Comparison of ENCODE assay signal across 7 mouse cellular contexts in the genomic region with DNA sequence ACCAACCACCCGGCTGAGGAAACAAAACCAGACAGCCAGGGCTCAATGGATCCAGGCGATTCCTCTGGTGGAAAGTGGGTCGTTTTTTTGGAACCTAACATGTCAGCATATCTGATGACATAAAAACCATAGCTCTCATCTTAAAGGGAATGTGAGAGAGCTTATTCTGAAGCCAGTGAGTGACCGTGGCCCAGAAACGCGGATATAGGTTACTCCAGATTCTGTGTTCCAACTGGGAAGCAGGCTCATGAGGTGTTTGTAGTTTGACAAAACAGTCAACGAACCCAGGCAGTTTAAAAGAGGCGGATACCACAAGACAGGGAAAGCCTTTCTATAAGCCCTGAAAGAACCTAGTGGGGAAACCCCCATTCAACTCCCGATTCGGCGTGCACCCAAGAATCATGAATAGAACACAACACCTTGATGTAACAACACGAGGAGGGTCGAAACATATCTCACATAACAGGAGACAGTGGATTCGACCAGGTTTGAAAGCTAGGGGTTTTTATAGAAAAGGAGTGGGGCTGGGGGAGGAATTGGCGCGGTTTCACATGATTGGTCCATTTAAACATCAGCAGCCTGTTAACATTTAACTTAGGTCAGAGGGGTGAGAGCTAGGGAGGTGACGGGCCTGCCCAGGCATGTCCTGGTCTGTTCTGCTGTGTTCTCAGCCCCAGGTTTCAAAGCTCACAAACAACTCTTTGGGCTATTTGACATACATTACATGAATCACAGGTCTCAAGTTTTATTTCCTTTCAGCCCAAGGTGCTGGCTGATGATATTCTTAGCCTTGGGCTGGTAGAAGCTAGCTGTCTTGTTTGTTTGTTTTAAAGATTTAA.
A peak's percentile ranks its signal among the peaks of the same experiment; 100 is the strongest.
DNase-seq lines count a peak whose midpoint lies in the region; ATAC-seq and TF ChIP-seq lines count a peak whose summit lies in the region.
"Not testable (repeated sequence)": the region's sequence is repeated elsewhere in the genome, so short reads cannot be mapped to it uniquely, and the experiment has no call there.

No protein-coding gene starts in this region.

- 73% methylated on average over 17 of the region's 17 CpGs for WGBS in embryonic facial prominence, embryonic 10.5 days
- WGBS in kidney, embryonic 14.5 days, result 50% methylated on average over 17 of the region's 17 CpGs
- 65% methylated on average over 17 of the region's 17 CpGs for WGBS in limb, embryonic 12.5 days

- H3K79me2 ChIP-seq in CH12.LX (replicated peaks; ENCODE audit: control insufficient read depth, extremely low read depth, insufficient read depth, poor library complexity, severe bottlenecking), result not testable (repeated sequence)

- H3K27ac ChIP-seq in CH12.LX (ENCODE audit: insufficient read depth, low read depth) (peak overlapping the region; percentile 99), ES-E14 (ENCODE audit: insufficient read depth, low read depth, low read length, poor library complexity, severe bottlenecking) (peak overlapping the region; percentile 92)
- peak overlapping the region; percentile 74; the same call in 1 of the 2 replicates for H3K27ac ChIP-seq in embryonic facial prominence, embryonic 10.5 days (replicated peaks)
- peak overlapping the region; percentile 65; the same call in 1 of the 2 replicates for H3K27ac ChIP-seq in kidney, embryonic 14.5 days (ENCODE audit: low read depth, low read length)
- peak overlapping the region; percentile 57 for H3K27ac ChIP-seq in limb, embryonic 12.5 days

- not testable (repeated sequence) for ATAC-seq in kidney, embryonic 14.5 days (ENCODE audit: low FRiP score, low TSS enrichment); limb, embryonic 12.5 days (ENCODE audit: insufficient number of reproducible peaks, insufficient read depth, low FRiP score, low TSS enrichment, low read depth)

- peak; percentile 67 for DNase-seq in CH12.LX (ENCODE audit: extremely low read depth)
- DNase-seq in ES-E14 (ENCODE audit: low read depth, low spot score); embryonic facial prominence, embryonic 10.5 days (ENCODE audit: low spot score): not testable (repeated sequence)
- peak; percentile 7 for DNase-seq in kidney, adult 18-20 months
- DNase-seq in kidney, postnatal 36 days, result peak; percentile 19 to 30

- H3K27me3 ChIP-seq in CH12.LX (replicated peaks); embryonic facial prominence, embryonic 10.5 days (replicated peaks; ENCODE audit: low read depth, poor library complexity, severe bottlenecking); kidney, embryonic 14.5 days (ENCODE audit: control insufficient read depth, insufficient read depth, low read length); limb, embryonic 12.5 days: not testable (repeated sequence)

- peak; percentile 55 for TF ChIP-seq POLR2A in CH12.LX (IDR thresholded peaks at IDR 0.05; ENCODE audit: low read depth, low read length)

- peak overlapping the region; percentile 17 to 33 (median 27) for H3K4me3 ChIP-seq in CH12.LX (replicated peaks in 1 of 3; ENCODE audit: low read depth in 2 of 3, low read length in 2 of 3, poor library complexity in 1 of 3)
- H3K4me3 ChIP-seq in ES-E14 (ENCODE audit: insufficient read depth in 1 of 2, low read depth in 1 of 2, low read length in 2 of 2, poor library complexity in 1 of 2, severe bottlenecking in 1 of 2), result peak overlapping the region; percentile 9 to 52
- not testable (repeated sequence) for H3K4me3 ChIP-seq in embryonic facial prominence, embryonic 10.5 days; kidney, embryonic 14.5 days (ENCODE audit: low read length); limb, embryonic 12.5 days (replicated peaks)

- not testable (repeated sequence) for H3K9me3 ChIP-seq in CH12.LX (replicated peaks; ENCODE audit: low read length); ES-E14 (ENCODE audit: control insufficient read depth, insufficient read depth, low read depth, low read length); embryonic facial prominence, embryonic 10.5 days; kidney, embryonic 14.5 days (ENCODE audit: control insufficient read depth, low read length); limb, embryonic 12.5 days

- not testable (repeated sequence) for TF ChIP-seq RAD21 in CH12.LX (IDR thresholded peaks at IDR 0.05; ENCODE audit: low read depth, low read length)

- peak overlapping the region; percentile 93 for H3K4me2 ChIP-seq in CH12.LX (ENCODE audit: insufficient read depth, low read depth, poor library complexity, severe bottlenecking)
- not testable (repeated sequence) for H3K4me2 ChIP-seq in kidney, embryonic 14.5 days (replicated peaks; ENCODE audit: low read depth, low read length); limb, embryonic 12.5 days

- not testable (repeated sequence) for H3K36me3 ChIP-seq in CH12.LX (replicated peaks in 1 of 2; ENCODE audit: control insufficient read depth in 1 of 2, insufficient read depth in 1 of 2, low read length in 1 of 2); ES-E14 (ENCODE audit: control insufficient read depth, insufficient read depth, low read length, poor library complexity, severe bottlenecking); embryonic facial prominence, embryonic 10.5 days (replicated peaks); kidney, embryonic 14.5 days (ENCODE audit: control insufficient read depth, insufficient read depth, low read length); limb, embryonic 12.5 days

- TF ChIP-seq CTCF in CH12.LX (conservative IDR thresholded peaks at IDR 0.05 in 1 of 2, IDR thresholded peaks at IDR 0.05 in 1 of 2; ENCODE audit: low read depth in 2 of 2, low read length in 2 of 2), result not testable (repeated sequence)

- peaks cover 10 to 57% of the 10 kb centered on the region in 2 experiments for H3K4me1 ChIP-seq in CH12.LX (ENCODE audit: control insufficient read depth in 1 of 2, insufficient read depth in 2 of 2)
- H3K4me1 ChIP-seq in ES-E14 (ENCODE audit: control insufficient read depth in 2 of 2, insufficient read depth in 2 of 2, low read length in 2 of 2, poor library complexity in 1 of 2), result peaks cover 14 to 25% of the 10 kb centered on the region in 2 experiments
- H3K4me1 ChIP-seq in embryonic facial prominence, embryonic 10.5 days, result peaks cover 64% of the 10 kb centered on the region
- peaks cover 28% of the 10 kb centered on the region for H3K4me1 ChIP-seq in kidney, embryonic 14.5 days (ENCODE audit: control insufficient read depth, insufficient read depth, low read length)
- peaks cover 47% of the 10 kb centered on the region for H3K4me1 ChIP-seq in limb, embryonic 12.5 days (replicated peaks)

- peak overlapping the region; percentile 76 for H3K9ac ChIP-seq in CH12.LX (ENCODE audit: insufficient read depth, low read depth)
- H3K9ac ChIP-seq in ES-E14 (ENCODE audit: insufficient read depth, low read depth, low read length, poor library complexity, severe bottlenecking), result peak overlapping the region; percentile 83
- not testable (repeated sequence) for H3K9ac ChIP-seq in kidney, embryonic 14.5 days (ENCODE audit: low read depth, low read length); limb, embryonic 12.5 days (replicated peaks)

- dilution Hi-C loops in CH12.LX (cut with MboI; ENCODE audit: extremely low pct_ligation_motif_present, extremely low pct_unique_long_range_greater_than_20kb, low sequenced_read_pairs), result not testable (repeated sequence)

- TF ChIP-seq EP300 in CH12.LX (IDR thresholded peaks at IDR 0.05; ENCODE audit: low read length), result not testable (repeated sequence)

- in situ Hi-C loops in CH12.LX (cut with MboI; ENCODE audit: low pct_ligation_motif_present, low pct_unique_long_range_greater_than_20kb, low sequenced_read_pairs), result loop anchor here (5.0 to 10.0 kb wide), 3 partner anchors 59 to 239 kb away; no protein-coding TSS in a partner anchor
- in situ Hi-C loops in ES-E14 (cut with MboI; ENCODE audit: low sequenced_read_pairs in 2 of 2, unreplicated experiment in 2 of 2), result not testable (repeated sequence)

TF ChIP-seq in CH12.LX, 34 proteins besides CTCF, POLR2A, EP300 and RAD21 (continues in another document):
- TF ChIP-seq CHD1 (IDR thresholded peaks at IDR 0.05; ENCODE audit: low read depth, low read length) (peak; percentile 66; the same call in 1 of the 2 replicates), BHLHE40 (IDR thresholded peaks at IDR 0.05; ENCODE audit: low read depth, low read length) (peak; percentile 21; the same call in 1 of the 2 replicates), CHD2 (IDR thresholded peaks at IDR 0.05; ENCODE audit: low read length) (0 out of 2 replicates have a peak, but pooled peaks have one; percentile 22), E2F4 (IDR thresholded peaks at IDR 0.05; ENCODE audit: insufficient replicate concordance, low read depth, low read length) (0 out of 2 replicates have a peak, but pooled peaks have one; percentile 32), IRF4 (IDR thresholded peaks at IDR 0.05; ENCODE audit: low read depth, low read length) (peak; percentile 28; the same call in 1 of the 2 replicates), ZMIZ1 (IDR thresholded peaks at IDR 0.05; ENCODE audit: low read depth, low read length) (peak; percentile 37; the same call in 1 of the 2 replicates), NELFE (IDR thresholded peaks at IDR 0.05; ENCODE audit: low read depth, low read length) (0 out of 2 replicates have a peak, but pooled peaks have one; percentile 54), ETS1 (conservative IDR thresholded peaks at IDR 0.05; ENCODE audit: low read depth, low read length) (peak; percentile 54; the same call in 1 of the 2 replicates)
